Mouse (Mus musculus): ENCODE results near the gene Sardh. TPM values are rescaled to one million over a fixed set of nuclear protein-coding genes. Genes with fewer than 3 reads are reported as not detected.
A peak's percentile ranks its signal among the peaks of the same experiment; 100 is the strongest.

The Sardh gene
- 3.8 and 6.3 TPM in 2 replicates for polyA plus RNA-seq (2014; fragmentation: Nextera tagmentation; extraction: Ambion mirVana)

- Histone ChIP-seq H3K36me3 (replicated peaks; ENCODE audit: control insufficient read depth, insufficient read depth) (no peaks in the 10 kb centered on the region), H3K9ac (no peak within 1 kb of the TSS), H3K27ac (no peak within 1 kb of the TSS), H3K27me3 (ENCODE audit: control insufficient read depth, insufficient read depth, low read length) (no peaks in the 10 kb centered on the region), H3K4me2 (replicated peaks) (no peak within 1 kb of the TSS), H3K4me3 (replicated peaks; ENCODE audit: low read length) (no peak within 1 kb of the TSS), H3K4me1 (replicated peaks; ENCODE audit: control insufficient read depth, insufficient read depth, low read length) (no peaks in the 10 kb centered on the region; the same call in 1 of the 2 replicates), H3K9me3 (ENCODE audit: control insufficient read depth, low read length) (no peaks in the 10 kb centered on the region)
- DNase-seq (ENCODE audit: low spot score), result no peak
- WGBS, result 95% methylated on average over 2 of the region's 2 CpGs
- ATAC-seq (ENCODE audit: low FRiP score), result no peak
Observed at GRCm38 (mm10) chr2:27248211-27248610, at the start of gene Sardh. Sardh (minus strand) TSS chr2:27248337.

DNA sequence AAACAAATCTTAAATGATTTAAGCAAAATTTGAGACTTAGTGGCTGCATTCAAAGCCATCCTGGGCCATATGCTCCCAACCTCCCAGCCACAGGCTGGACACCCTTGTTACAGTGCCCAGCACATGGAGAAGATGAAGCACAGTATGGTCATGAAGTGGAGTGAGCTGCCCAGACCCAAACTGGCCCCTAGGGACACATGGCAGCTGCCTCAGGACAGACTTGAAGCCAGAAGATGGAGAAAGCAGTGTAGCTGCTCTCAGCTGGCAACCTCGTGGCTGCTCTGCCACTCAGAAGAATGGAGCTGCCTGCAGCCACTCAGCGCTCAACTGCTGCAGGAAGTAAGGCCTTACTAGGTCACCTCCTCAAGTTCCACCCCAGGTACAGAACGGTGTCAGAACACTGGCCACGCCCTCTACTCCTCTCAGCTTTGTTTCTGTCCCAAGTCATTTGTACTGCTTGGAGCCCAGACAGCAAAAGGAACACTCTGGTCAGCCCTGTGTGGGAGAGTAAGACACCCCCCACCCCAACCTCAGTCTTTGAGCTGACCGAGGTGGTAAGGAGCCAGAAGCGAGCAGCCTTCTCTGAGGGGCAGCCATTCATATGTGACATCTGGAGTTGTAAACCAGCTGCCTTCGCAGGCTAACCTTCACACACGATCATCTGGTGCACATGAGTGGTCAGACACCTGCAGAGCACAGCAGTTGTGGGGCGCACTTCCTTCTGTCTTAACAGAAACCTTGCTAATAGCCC is 48.7 kb upstream of the Sardh start:
- Histone ChIP-seq H3K4me1 (replicated peaks; ENCODE audit: control insufficient read depth, insufficient read depth, low read length) (peaks cover 14% of the 10 kb centered on the region), H3K9ac (no peak overlapping the region), H3K36me3 (replicated peaks; ENCODE audit: control insufficient read depth, insufficient read depth) (peaks cover 18% of the 10 kb centered on the region), H3K9me3 (ENCODE audit: control insufficient read depth, low read length) (no peaks in the 10 kb centered on the region), H3K27me3 (ENCODE audit: control insufficient read depth, insufficient read depth, low read length) (no peaks in the 10 kb centered on the region), H3K4me2 (replicated peaks) (no peak overlapping the region), H3K4me3 (replicated peaks; ENCODE audit: low read length) (no peak overlapping the region), H3K27ac (no peak overlapping the region)
- ATAC-seq (ENCODE audit: low FRiP score) (no peak), DNase-seq (ENCODE audit: low spot score) (no peak)
- 73% methylated on average over 9 of the region's 9 CpGs for WGBS

- no peak overlapping the region for H3K4me2 ChIP-seq (replicated peaks)
- WGBS, result 96% methylated on average over 3 of the region's 3 CpGs
- H3K27ac ChIP-seq, result no peak overlapping the region
- peaks cover 33% of the 10 kb centered on the region for H3K36me3 ChIP-seq (replicated peaks; ENCODE audit: control insufficient read depth, insufficient read depth)
- H3K27me3 ChIP-seq (ENCODE audit: control insufficient read depth, insufficient read depth, low read length), result no peaks in the 10 kb centered on the region
- no peak overlapping the region for H3K9ac ChIP-seq
- DNase-seq (ENCODE audit: low spot score) (no peak), ATAC-seq (ENCODE audit: low FRiP score) (no peak)
- H3K9me3 ChIP-seq (ENCODE audit: control insufficient read depth, low read length), result no peaks in the 10 kb centered on the region
- H3K4me1 ChIP-seq (replicated peaks; ENCODE audit: control insufficient read depth, insufficient read depth, low read length), result no peaks in the 10 kb centered on the region
- H3K4me3 ChIP-seq (replicated peaks; ENCODE audit: low read length), result no peak overlapping the region
Observed at GRCm38 (mm10) chr2:27294777-27295176, 46.6 kb upstream of the Sardh start.

DNA sequence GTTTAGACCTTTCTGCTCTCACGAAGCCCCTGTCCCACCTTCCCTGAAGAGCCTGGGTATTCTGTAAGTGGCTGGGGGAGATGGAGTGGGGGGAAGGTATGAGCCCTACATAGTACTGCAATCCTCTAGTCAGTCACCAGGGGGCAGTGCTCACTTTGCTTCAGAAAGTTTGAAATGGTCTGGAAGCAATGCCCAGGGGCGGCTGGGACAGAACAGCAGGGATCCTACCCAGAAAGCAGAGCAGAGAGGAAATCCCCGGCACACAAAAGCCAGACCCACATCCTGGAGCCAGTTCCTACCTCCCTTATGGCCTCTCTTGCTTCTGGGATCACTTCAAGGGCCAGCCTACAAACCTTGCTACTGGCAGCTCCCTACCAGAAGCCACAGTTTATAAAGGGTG is 40.9 kb upstream of the Sardh start:
- Histone ChIP-seq H3K9ac (no peak overlapping the region), H3K27me3 (ENCODE audit: control insufficient read depth, insufficient read depth, low read length) (no peaks in the 10 kb centered on the region), H3K9me3 (ENCODE audit: control insufficient read depth, low read length) (no peaks in the 10 kb centered on the region), H3K27ac (peak overlapping the region; percentile 52; the same call in 1 of the 2 replicates), H3K36me3 (replicated peaks; ENCODE audit: control insufficient read depth, insufficient read depth) (peaks cover 34% of the 10 kb centered on the region), H3K4me2 (replicated peaks) (no peak overlapping the region), H3K4me1 (replicated peaks; ENCODE audit: control insufficient read depth, insufficient read depth, low read length) (peaks cover 5% of the 10 kb centered on the region; the same call in 1 of the 2 replicates), H3K4me3 (replicated peaks; ENCODE audit: low read length) (no peak overlapping the region)
- DNase-seq (ENCODE audit: low spot score) (peak; percentile 93), ATAC-seq (ENCODE audit: low FRiP score) (peak; percentile 69; the same call in 1 of the 2 replicates)
- WGBS, result 12% methylated on average over 3 of the region's 3 CpGs

DNA sequence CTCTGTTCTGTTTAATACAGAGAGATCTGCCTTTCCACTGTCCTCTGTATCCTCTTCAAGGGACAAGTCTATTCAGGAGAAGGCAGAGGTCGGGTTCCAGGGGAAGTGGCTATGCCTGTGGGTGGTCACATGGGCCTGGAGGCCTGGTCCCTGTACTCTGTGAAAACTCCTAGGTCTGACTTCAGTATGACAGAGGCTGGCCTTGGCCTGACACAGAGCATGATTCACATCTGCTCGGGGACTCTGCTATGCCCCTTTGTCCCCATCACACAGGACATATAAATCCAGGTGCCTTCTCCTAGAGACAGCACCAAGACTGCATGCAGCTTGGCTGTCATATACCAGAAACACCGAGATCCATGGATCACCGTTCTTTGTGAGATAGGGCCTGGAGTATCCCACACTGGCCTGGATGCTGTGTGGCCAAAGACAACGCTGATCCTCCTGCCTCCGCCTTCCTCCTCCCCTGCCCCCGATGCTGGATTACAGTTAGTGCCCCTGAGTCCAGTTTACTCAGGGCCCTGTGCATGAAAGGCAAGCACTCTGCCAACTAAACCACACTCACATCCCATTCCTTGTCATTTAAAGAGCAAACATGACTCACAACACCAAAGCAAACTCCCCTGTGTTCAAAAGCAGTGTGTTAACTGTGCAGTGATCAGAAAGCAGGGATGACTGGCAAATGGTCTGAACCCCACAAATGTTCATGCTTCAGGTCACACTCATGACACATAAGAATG is 39.0 kb upstream of the Sardh start:
- ATAC-seq (ENCODE audit: low FRiP score), result no peak
- 88% methylated on average over 7 of the region's 7 CpGs for WGBS
- peaks cover 40% of the 10 kb centered on the region for H3K36me3 ChIP-seq (replicated peaks; ENCODE audit: control insufficient read depth, insufficient read depth)

DNA sequence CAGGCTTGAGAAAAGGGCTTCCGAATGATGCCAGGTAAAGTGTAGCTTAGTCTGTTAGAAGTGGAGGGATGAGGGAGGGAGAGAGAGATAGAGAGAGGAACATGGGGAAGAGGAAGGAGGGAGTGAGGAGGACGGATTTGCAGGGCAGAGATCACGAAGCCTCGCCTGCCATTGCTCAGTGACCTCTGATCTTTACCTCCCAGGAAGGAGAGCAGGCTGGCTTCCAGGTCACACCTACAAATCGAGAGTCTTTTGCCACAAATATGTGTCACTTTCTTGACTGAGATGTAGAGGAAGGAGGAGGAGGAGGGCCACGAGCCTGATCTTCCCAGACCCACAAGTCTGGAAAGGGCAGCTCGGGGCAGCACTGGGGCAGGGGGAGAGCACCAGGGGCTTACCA is 36.3 kb upstream of the Sardh start:
- H3K4me3 ChIP-seq (replicated peaks; ENCODE audit: low read length), result no peak overlapping the region
- no peaks in the 10 kb centered on the region for H3K9me3 ChIP-seq (ENCODE audit: control insufficient read depth, low read length)
- H3K4me2 ChIP-seq (replicated peaks), result no peak overlapping the region
- peaks cover 34% of the 10 kb centered on the region for H3K36me3 ChIP-seq (replicated peaks; ENCODE audit: control insufficient read depth, insufficient read depth)
- no peak for DNase-seq (ENCODE audit: low spot score)
- peaks cover 4% of the 10 kb centered on the region; the same call in 1 of the 2 replicates for H3K4me1 ChIP-seq (replicated peaks; ENCODE audit: control insufficient read depth, insufficient read depth, low read length)
- H3K9ac ChIP-seq, result no peak overlapping the region
- no peak overlapping the region for H3K27ac ChIP-seq
- no peak for ATAC-seq (ENCODE audit: low FRiP score)
- H3K27me3 ChIP-seq (ENCODE audit: control insufficient read depth, insufficient read depth, low read length), result no peaks in the 10 kb centered on the region
- WGBS, result 77% methylated on average over 7 of the region's 7 CpGs

More for the DNA sequence above, 39.0 kb upstream of the Sardh start:
- no peaks in the 10 kb centered on the region for H3K9me3 ChIP-seq (ENCODE audit: control insufficient read depth, low read length)
- no peaks in the 10 kb centered on the region for H3K27me3 ChIP-seq (ENCODE audit: control insufficient read depth, insufficient read depth, low read length)
- DNase-seq (ENCODE audit: low spot score), result no peak
- no peak overlapping the region for H3K9ac ChIP-seq
- H3K4me1 ChIP-seq (replicated peaks; ENCODE audit: control insufficient read depth, insufficient read depth, low read length), result peaks cover 5% of the 10 kb centered on the region; the same call in 1 of the 2 replicates
- no peak overlapping the region for H3K4me3 ChIP-seq (replicated peaks; ENCODE audit: low read length)
- H3K4me2 ChIP-seq (replicated peaks), result no peak overlapping the region
- no peak overlapping the region for H3K27ac ChIP-seq

GRCm38 (mm10) chr2:27281771-27282170 is 33.6 kb upstream of the Sardh start:
- ATAC-seq (ENCODE audit: low FRiP score), result no peak
- Histone ChIP-seq H3K4me1 (replicated peaks; ENCODE audit: control insufficient read depth, insufficient read depth, low read length) (no peaks in the 10 kb centered on the region), H3K27me3 (ENCODE audit: control insufficient read depth, insufficient read depth, low read length) (no peaks in the 10 kb centered on the region), H3K4me3 (replicated peaks; ENCODE audit: low read length) (no peak overlapping the region), H3K36me3 (replicated peaks; ENCODE audit: control insufficient read depth, insufficient read depth) (peaks cover 55% of the 10 kb centered on the region), H3K9me3 (ENCODE audit: control insufficient read depth, low read length) (no peaks in the 10 kb centered on the region), H3K4me2 (replicated peaks) (no peak overlapping the region), H3K27ac (no peak overlapping the region), H3K9ac (no peak overlapping the region)
- no peak for DNase-seq (ENCODE audit: low spot score)
- WGBS, result 88% methylated on average over 9 of the region's 9 CpGs

DNA sequence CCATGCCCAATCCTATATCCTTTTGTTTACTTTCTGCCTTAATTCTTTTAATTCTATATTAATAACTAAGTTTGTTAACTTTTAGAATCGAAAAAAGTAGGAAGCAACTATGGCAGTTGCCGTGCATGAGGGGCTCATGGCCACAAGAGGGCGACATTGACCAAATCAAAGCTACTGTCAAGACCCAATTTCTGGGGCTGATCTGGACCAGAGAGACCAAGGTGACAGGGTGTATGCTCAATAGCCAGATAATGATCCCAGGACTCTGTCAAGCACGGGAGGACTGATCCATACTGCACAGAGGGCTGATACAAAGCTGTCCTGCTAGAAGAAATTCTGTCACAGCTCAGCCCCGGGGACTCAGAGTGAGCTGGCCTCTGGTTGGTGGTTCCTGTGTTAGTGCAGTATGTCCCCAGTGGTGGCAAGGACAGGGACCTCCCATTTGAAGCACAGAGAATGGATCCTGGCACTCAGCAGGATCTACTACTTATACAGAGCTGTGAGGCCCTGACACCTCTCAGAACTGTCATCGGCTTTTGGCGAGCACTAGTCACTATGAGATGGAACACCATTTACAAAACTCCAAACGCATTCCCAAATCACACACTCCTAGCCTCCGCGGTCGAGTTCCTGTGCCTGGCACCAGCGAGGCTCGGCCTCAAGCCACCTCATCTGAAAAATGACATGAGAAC is 32.9 kb upstream of the Sardh start:
- Histone ChIP-seq H3K27ac (no peak overlapping the region), H3K4me2 (replicated peaks) (no peak overlapping the region), H3K4me1 (replicated peaks; ENCODE audit: control insufficient read depth, insufficient read depth, low read length) (no peaks in the 10 kb centered on the region), H3K9ac (no peak overlapping the region), H3K9me3 (ENCODE audit: control insufficient read depth, low read length) (no peaks in the 10 kb centered on the region), H3K36me3 (replicated peaks; ENCODE audit: control insufficient read depth, insufficient read depth) (peaks cover 58% of the 10 kb centered on the region), H3K4me3 (replicated peaks; ENCODE audit: low read length) (no peak overlapping the region), H3K27me3 (ENCODE audit: control insufficient read depth, insufficient read depth, low read length) (no peaks in the 10 kb centered on the region)
- 70% methylated on average over 13 of the region's 13 CpGs for WGBS
- peak; percentile 57; the same call in 1 of the 2 replicates for ATAC-seq (ENCODE audit: low FRiP score)
- DNase-seq (ENCODE audit: low spot score), result peak; percentile 90

DNA sequence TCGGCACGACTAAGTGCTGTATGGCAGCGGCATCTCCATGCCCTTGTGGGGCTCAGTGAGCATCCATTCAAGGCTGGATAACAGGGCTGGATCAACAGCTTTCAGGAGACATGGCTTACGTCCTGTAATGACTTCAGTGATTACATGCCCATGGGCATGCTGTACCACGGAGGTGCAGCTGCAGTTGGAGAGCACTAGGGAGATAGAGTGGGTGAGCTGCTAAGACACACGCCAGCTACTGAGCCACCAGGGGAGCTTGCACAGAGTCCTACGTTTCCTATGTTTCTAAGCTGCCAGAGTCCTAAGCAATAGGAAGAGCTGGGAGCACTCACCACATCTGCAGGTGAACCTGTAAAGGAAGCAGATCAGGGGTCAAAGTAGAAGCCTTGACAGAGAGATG is 30.7 kb upstream of the Sardh start:
- Histone ChIP-seq H3K36me3 (replicated peaks; ENCODE audit: control insufficient read depth, insufficient read depth) (peaks cover 72% of the 10 kb centered on the region), H3K27me3 (ENCODE audit: control insufficient read depth, insufficient read depth, low read length) (no peaks in the 10 kb centered on the region), H3K4me1 (replicated peaks; ENCODE audit: control insufficient read depth, insufficient read depth, low read length) (no peaks in the 10 kb centered on the region), H3K4me3 (replicated peaks; ENCODE audit: low read length) (no peak overlapping the region), H3K27ac (no peak overlapping the region), H3K9ac (no peak overlapping the region), H3K4me2 (replicated peaks) (no peak overlapping the region), H3K9me3 (ENCODE audit: control insufficient read depth, low read length) (peaks cover 6% of the 10 kb centered on the region; the same call in 1 of the 2 replicates)
- ATAC-seq (ENCODE audit: low FRiP score) (no peak), DNase-seq (ENCODE audit: low spot score) (no peak)
- 92% methylated on average over 7 of the region's 7 CpGs for WGBS

All from hindbrain, embryonic 14.5 days (tissue).